Mouse (Mus musculus): Measurements from ENCODE around the gene Prkca.
A peak's percentile ranks its signal among the peaks of the same experiment; 100 is the strongest.

Prkca gene

GRCm38 (mm10) chr11:108295373-108295772, 48.4 kb downstream of the Prkca start:
- no peak for DNase-seq (ENCODE audit: low spot score in 2 of 2)

- no peak for DNase-seq (ENCODE audit: low spot score in 2 of 2)
These were observed 49.4 kb downstream of the Prkca start for GRCm38 (mm10) chr11:108294305-108294813.

DNA sequence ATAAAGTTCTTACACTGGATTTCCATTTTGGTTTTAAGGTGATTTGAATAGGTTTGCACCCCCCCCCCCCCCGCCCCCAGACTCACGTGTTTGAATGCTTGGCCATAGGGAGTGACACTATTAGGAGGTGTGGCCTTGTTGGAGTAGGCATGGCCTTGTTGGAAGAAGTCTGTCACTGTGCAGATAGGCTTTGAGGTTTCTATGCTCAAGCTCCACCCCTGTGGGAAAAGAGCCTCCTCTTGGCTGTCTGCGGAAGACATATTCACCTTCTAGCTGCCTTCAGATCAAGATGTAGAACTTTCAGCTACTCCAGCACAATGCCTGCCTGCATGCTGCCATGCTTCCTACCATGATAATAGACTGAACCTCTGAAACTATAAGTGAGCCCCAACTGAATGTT, 49.9 kb downstream of the Prkca start:
- DNase-seq (ENCODE audit: low spot score in 2 of 2) = no peak

DNA sequence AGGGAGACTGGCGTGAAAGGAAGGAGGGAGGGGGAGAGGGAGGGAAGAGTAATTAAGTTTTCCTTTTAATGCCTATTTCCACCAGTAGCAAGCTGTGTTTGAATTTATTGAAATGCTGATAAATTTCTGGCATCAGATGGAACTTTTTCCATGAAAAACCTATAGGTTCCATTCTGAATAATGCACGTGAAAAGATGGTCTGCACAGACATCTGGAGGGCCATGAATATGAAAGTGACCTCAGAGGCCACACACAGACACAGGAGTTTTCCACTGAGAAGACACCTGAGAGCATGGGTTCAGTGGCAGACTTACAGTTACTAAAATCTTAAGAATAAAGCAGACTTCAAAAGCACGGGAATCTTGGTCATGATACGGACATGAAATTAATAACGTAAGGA, 54.5 kb downstream of the Prkca start:
- DNase-seq (ENCODE audit: low spot score in 2 of 2) = no peak

- DNase-seq (ENCODE audit: low spot score in 2 of 2) = no peak
These were observed 56.4 kb downstream of the Prkca start for GRCm38 (mm10) chr11:108287321-108287720.

DNA sequence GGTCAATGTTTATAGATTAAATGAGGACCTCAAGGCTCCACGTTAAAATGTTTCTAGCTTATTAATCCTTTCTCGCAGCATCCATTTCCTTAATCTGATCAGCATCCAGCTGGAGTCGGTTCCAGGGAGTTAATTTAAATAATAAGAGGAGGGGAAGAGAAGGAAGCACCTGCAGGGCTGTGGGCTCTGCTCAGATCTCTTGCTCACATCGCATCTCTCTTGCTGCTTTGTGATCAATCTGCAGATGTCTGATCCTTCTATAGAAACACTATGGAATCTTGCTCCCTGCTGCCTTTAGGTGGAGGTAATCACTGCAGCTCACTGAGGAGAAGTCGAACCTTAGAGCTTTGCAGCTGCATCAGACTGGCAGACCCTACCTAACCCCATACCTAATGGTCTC, 58.7 kb downstream of the Prkca start:
- DNase-seq (ENCODE audit: low spot score in 2 of 2) = no peak

- DNase-seq (ENCODE audit: low spot score in 2 of 2) = no peak
These were observed 60.8 kb downstream of the Prkca start for GRCm38 (mm10) chr11:108282850-108283459.

- no peak for DNase-seq (ENCODE audit: low spot score in 2 of 2)
These were observed 63.9 kb downstream of the Prkca start for GRCm38 (mm10) chr11:108279748-108280373.

GRCm38 (mm10) chr11:108277096-108277495, 66.6 kb downstream of the Prkca start:
- DNase-seq (ENCODE audit: low spot score in 2 of 2) = peak in 1 of 2 experiments; percentile 20

- no peak for DNase-seq (ENCODE audit: low spot score in 2 of 2)
These were observed 67.6 kb downstream of the Prkca start for GRCm38 (mm10) chr11:108276148-108276547.

GRCm38 (mm10) chr11:108274046-108274445, 69.7 kb downstream of the Prkca start:
- DNase-seq (ENCODE audit: low spot score in 2 of 2) = no peak

- DNase-seq (ENCODE audit: low spot score in 2 of 2) = no peak
These were observed 70.2 kb downstream of the Prkca start for GRCm38 (mm10) chr11:108273415-108273965.

GRCm38 (mm10) chr11:108272601-108273414, 70.9 kb downstream of the Prkca start:
- no peak for DNase-seq (ENCODE audit: low spot score in 2 of 2)

DNA sequence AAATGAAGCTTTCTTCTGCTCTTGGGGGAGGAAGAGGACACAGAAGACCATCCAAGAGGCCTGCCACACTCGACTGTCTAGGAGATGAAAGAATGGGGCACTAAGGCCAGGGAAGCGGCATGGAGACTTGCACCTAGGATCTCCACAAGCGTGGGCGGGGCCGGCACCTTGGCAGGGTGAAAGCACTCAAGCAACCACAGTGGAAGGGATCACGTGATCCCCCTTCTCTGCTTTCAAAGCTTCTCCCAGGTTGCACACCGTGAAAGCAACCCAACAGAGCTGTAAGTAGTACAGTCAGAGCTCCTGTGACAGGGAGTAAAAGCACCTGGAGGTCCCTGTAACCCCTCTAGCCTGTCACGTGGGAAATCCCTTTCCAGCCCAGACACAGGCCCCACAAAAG, 72.4 kb downstream of the Prkca start:
- no peak for DNase-seq (ENCODE audit: low spot score in 2 of 2)

- DNase-seq (ENCODE audit: low spot score in 2 of 2) = no peak
These were observed 74.2 kb downstream of the Prkca start for GRCm38 (mm10) chr11:108269516-108269915.

DNA sequence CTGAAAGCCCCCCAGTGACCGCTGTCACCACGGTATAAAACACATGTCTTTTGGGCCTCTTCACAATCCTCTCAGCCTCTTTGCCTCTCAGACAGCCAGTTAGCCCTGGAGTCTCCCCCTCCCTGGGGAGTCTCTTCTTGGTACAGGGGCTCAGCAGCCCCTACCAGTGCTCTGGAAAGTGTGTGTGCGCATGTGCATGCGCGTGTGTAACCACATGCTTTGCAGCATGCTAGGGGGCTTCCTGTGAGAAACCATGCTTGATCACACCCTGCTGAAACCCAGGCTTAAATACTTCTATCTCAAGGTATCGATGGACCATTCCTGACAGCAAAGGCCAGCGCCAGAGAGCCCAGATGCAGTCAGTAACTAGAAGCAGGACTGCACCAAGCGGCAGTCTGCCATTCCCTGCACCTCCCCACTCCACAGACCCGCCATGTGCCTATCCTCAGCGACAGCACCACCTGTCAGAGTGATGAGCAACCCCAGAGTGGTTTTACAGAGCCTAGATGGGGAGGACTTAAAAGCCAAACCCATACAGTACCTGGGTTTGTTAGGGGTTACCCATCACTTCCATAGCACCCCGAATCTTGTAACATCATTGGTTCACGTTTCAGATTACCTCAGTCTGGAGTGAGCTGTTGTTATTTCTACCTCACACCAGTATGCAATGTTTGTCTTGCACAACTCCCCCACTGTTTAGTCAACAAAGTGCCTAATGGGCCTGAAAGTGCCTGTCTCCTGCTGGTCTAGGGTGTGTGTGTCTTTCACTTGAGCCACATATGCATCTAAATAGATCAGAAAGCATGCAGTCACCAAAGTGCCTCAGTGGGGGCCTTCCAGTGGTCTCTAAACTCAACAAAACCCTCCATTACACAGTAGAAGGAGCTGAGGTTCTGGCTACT, 75.1 kb downstream of the Prkca start:
- no peak for DNase-seq (ENCODE audit: low spot score in 2 of 2)

DNA sequence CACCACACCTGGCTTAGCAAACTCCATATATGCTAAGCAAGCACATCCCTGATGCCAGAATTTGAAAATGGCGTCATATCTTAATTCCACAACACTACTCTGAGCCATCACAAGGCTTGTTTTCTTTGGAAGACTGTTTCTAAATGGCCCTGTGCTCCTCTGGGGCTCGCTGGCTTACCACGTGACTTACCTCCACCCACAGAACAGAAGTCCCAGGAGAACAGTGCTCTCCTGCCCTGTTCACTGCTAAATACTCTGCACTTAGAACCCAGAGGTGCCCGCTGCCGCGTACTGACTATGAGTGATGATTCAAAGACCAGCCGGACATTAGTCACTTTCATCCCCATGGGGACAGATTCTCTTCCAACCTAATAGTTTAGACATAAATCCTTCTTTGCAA, 75.9 kb downstream of the Prkca start:
- peak; percentile 6 to 10 for DNase-seq (ENCODE audit: low spot score in 2 of 2)

DNA sequence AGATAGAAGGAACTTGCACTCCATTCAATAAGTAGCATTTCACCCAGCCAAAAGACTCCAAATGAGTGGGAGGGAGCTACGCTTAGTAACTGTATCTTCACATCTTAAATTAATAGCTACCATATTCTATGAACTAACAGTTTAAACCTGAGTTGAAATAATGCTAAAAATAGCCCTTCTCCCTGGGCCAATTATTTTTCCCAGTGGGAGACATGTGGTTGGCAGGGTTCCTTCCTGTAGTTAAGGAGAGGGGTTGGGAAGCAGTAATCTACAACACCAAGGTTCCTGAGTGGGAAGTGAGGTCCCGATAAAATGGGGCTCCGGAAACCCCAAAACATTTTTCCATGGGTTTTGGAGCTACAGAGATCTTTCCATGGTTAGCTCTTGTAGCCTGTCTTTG, 76.7 kb downstream of the Prkca start:
- no peak for DNase-seq (ENCODE audit: low spot score in 2 of 2)

DNA sequence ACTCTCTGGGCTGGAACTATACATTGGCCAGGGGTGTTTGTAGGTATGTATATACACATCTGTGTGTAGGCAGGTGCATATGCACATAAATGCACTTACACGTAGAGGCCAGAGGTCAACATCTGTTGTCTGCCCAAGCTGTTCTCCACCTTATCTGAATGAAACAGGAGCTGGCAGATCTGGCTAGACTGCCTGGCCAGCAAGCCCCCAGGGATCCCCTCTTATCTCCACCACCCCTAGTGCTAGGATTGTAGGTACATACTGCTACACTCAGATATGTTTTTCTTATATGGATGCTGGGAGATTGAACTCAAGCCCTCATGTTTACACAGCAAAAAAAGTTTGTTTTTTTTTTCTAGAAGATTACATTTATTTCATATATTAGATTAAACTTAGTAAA, 79.9 kb downstream of the Prkca start:
- DNase-seq (ENCODE audit: low spot score in 2 of 2) = no peak

DNA sequence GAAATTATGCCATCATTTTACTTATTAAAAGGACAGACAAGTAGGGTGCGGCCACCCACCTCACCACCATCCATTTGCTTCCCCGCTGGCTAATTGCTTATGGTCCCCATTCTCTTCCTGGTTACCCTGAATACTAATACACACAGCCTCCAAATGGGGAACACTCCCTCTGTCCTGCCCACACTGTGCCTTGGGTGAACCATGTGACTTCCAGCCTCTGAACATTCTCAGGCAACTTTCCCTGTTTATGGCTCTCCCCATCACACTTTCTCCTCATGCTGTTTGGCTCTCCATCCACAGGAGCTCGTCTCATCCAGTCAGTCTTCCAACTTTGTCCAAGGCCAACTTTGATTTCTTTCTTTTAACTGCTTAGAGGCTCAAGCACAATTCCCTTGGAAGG, 80.3 kb downstream of the Prkca start:
- no peak for DNase-seq (ENCODE audit: low spot score in 2 of 2)

GRCm38 (mm10) chr11:108261751-108262160, 82.0 kb downstream of the Prkca start:
- no peak for DNase-seq (ENCODE audit: low spot score in 2 of 2)
